Mouse (Mus musculus) heart, adult 2 months (tissue): Measurements from ENCODE around the gene Sulf2. TPM values are rescaled to one million over a fixed set of nuclear protein-coding genes. Genes with fewer than 3 reads are reported as not detected.
A peak's percentile ranks its signal among the peaks of the same experiment; 100 is the strongest.

Source experiments
- DNase-seq, 2 experiments: peaks; one replicate each; pipeline ENCODE4 v3.0.0; 2021
- H3K27ac ChIP-seq: fragments of 200-600 bp; 2 replicates; pipeline ENCODE4 v1.8.1; 2022
- H3K27me3 ChIP-seq: fragments of 200-500 bp; 2 replicates; pipeline ENCODE4 v1.6.1; 2012; ENCODE audit warnings: mild to moderate bottlenecking, low read length, inconsistent platforms, mixed read lengths; ENCODE audit not compliant: control insufficient read depth, insufficient read depth
- H3K36me3 ChIP-seq: fragments of 200-500 bp; 2 replicates; pipeline ENCODE4 v1.6.1; 2012; ENCODE audit warnings: low read length, inconsistent platforms; ENCODE audit not compliant: control insufficient read depth, insufficient read depth
- H3K4me1 ChIP-seq: fragments of 200-500 bp; 2 replicates; pipeline ENCODE4 v1.6.1; 2011; ENCODE audit warnings: low read length; ENCODE audit not compliant: control insufficient read depth, insufficient read depth
- H3K4me3 ChIP-seq: fragments of 200-600 bp; 2 replicates; pipeline ENCODE4 v1.8.1; 2022
- H3K79me2 ChIP-seq: fragments of 200-500 bp; replicated peaks from 2 replicates; pipeline ENCODE4 v1.6.1; 2012; ENCODE audit warnings: mild to moderate bottlenecking, inconsistent platforms, low read length, moderate library complexity, mixed read lengths; ENCODE audit not compliant: control insufficient read depth, insufficient read depth
- H3K9ac ChIP-seq: fragments of 200-500 bp; 2 replicates; pipeline ENCODE4 v1.6.1; 2012; ENCODE audit warnings: low read depth, mild to moderate bottlenecking, control low read depth, inconsistent platforms, low read length, mixed read lengths
- CTCF ChIP-seq: fragments of 200-600 bp; IDR thresholded peaks from 2 replicates; pipeline ENCODE4 v1.8.1; 2022; ENCODE audit warnings: antibody characterized with exemption, mild to moderate bottlenecking, moderate library complexity
- EP300 ChIP-seq: fragments of 200-500 bp; IDR thresholded peaks from 2 replicates; pipeline ENCODE4 v1.6.1; 2011; ENCODE audit warnings: low read depth, low read length, control low read depth; ENCODE audit not compliant: insufficient read depth
- POLR2A ChIP-seq: fragments of 200-500 bp; IDR thresholded peaks from 2 replicates; pipeline ENCODE4 v1.6.1; 2011; ENCODE audit warnings: mild to moderate bottlenecking, low read depth, low read length, control low read depth; ENCODE audit not compliant: insufficient read depth
- WGBS: fragments of 180-500 bp; shearing (Covaris S2); methylation state at CpG from one replicate; pipeline ENCODE4 v1.1.7; 2018; 5-methylcytosine and 5-hydroxymethylcytosine counted together
- intact Hi-C: fragments of 180-260 bp; cut with DNase I; formaldehyde crosslinking; loops from one replicate; pipeline ENCODE4 v1.15.1; 2025
- polyA plus RNA-seq: library from polyadenylated mRNA; depleted of rRNA; stranded (reverse); fragments of >200 nt; gene quantifications from 2 replicates; pipeline ENCODE4 v1.2.3, GENCODE M21; 2012
- total RNA-seq, 2 experiments: library from RNA; stranded (reverse); gene quantifications; 2 replicates each; pipeline ENCODE4 v1.2.3; 2021

Sulf2 gene
- total and polyA plus RNA-seq, 3 experiments: 38.5 to 51.0 (median 43.9) TPM

DNA sequence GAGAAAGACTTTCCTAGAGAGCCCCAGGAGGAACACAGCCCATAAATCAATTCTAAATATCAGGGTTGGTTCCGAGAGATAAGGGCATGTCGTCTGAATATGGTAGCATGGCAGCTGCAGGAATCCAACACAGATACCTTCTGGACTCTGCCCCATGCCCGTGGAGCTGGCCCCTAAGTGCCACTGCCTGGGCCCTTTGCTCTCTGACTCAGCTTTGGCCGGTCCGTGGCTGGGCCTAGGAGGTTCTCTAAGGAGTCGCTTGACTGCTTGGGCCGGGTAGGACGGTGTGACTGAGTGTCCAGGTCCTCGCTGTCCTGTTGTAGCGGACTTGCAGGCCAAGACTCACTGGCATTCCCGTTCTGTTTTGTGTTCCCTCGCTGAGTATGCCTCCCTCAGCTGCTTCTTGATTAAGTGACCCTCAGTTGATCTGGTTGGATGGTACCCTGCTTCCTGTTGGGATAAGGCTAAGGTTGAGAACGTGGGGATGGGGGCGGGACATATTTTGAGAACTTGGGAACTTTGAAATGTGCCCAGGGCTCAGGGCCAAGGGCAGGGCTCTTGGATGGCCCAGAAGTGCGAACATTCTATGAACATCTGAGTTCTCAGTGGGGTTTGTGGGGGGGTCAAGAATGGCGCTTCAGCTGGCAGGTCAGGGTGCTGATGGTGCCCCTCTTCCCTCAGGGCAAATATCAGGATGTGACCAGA lies 30.9 kb upstream of the Sulf2 start:
- WGBS: 82% methylated on average over 16 of the region's 16 CpGs
- no peak overlapping the region for H3K27ac ChIP-seq
- DNase-seq: no peak
- H3K36me3 ChIP-seq: no peaks in the 10 kb centered on the region
- no peaks in the 10 kb centered on the region for H3K4me1 ChIP-seq
- H3K79me2 ChIP-seq: no peaks in the 10 kb centered on the region
- no peaks in the 10 kb centered on the region for H3K27me3 ChIP-seq
- TF ChIP-seq EP300 (no peak), CTCF (no peak), POLR2A (no peak)
- no peak overlapping the region for H3K4me3 ChIP-seq
- intact Hi-C loops: no loop called here
- H3K9ac ChIP-seq: no peak overlapping the region

DNA sequence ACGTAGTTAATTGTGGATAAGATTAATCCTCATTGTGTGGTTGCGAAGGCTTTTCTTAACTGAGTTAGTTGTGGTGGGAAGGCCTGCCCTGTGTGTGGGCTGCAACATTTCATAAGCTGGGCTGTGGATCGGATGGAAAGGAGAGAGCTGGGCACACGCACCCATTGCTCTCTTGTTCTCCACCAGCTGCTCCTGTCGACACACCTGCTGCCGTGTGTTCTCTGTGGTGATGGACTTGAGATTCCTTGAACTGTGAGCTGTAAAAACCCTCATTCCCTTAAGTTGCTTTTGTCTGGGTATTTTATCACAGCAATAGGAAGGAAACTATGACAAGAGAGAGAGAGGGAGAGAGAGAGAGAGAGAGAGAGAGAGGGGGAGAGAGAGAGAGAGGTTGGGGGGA lies 30.3 kb upstream of the Sulf2 start:
- Histone ChIP-seq H3K4me1 (peaks cover 2% of the 10 kb centered on the region), H3K79me2 (no peaks in the 10 kb centered on the region), H3K27me3 (no peaks in the 10 kb centered on the region), H3K36me3 (no peaks in the 10 kb centered on the region), H3K4me3 (no peak overlapping the region), H3K27ac (no peak overlapping the region), H3K9ac (no peak overlapping the region)
- intact Hi-C loops: no loop called here
- WGBS: 90% methylated on average over 6 of the region's 6 CpGs
- TF ChIP-seq POLR2A: no peak
- TF ChIP-seq EP300: no peak
- TF ChIP-seq CTCF: no peak
- DNase-seq: no peak

DNA sequence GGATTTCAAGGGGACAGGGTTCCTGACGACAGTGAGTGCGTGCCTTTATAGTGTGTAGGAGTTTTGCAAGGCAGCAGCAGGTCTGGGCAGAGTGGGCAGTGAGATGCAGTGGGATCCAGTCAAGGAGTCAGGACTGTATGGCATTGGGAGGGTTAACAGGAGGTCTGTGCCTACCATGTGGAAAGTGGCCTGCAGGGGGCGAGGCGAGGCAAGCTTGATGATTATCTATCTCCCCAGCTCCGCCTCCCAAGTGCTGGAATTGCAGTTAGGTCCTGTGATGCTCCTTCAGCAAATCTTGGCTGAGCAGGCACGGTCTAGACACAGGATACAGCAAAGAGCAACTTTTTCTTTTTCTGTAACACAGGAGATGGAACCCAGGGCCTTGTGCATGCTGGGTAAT lies 29.0 kb upstream of the Sulf2 start:
- Histone ChIP-seq H3K9ac (no peak overlapping the region), H3K27ac (no peak overlapping the region), H3K27me3 (no peaks in the 10 kb centered on the region), H3K79me2 (no peaks in the 10 kb centered on the region), H3K4me3 (no peak overlapping the region), H3K36me3 (peaks cover 2% of the 10 kb centered on the region; the same call in 1 of the 2 replicates), H3K4me1 (peaks cover 9% of the 10 kb centered on the region)
- intact Hi-C loops: no loop called here
- 55% methylated on average over 6 of the region's 6 CpGs for WGBS
- DNase-seq: no peak
- TF ChIP-seq EP300 (no peak), CTCF (no peak), POLR2A (no peak)

DNA sequence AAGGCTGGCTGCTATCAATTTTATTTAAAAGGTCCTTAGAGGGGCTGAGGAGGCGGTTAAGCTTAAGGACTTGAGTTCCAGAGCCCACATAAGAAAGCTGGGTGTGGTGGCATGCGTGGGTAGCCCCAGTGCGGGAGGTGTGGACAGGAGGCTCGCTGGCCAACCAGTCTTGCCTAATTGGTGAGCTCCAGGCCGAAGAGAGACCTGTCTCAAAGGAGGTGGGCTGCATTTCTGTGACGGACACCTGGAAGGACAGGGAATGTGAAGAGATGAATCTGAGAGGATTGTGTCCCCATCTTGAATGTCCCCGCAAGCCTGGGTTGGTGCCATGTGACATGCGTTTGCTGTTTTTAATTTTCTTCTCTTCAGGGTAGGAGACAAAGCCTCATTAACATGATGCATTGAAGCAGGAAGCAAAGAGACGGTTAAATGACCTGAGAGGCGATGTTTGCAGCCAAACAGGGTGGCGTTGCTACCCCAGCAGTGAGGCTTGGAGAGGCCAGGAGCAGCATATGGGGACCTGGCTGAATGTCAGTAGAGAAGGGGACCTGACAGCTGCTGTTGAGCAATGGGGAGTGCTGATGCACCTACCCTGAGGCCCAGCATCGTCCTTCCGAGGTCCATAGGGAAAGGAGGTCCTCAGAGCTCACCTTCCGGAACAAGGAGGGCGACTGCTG lies 26.7 kb upstream of the Sulf2 start:
- Histone ChIP-seq H3K9ac (no peak overlapping the region), H3K27ac (no peak overlapping the region), H3K4me3 (no peak overlapping the region), H3K79me2 (no peaks in the 10 kb centered on the region), H3K4me1 (peaks cover 10% of the 10 kb centered on the region), H3K27me3 (no peaks in the 10 kb centered on the region), H3K36me3 (peaks cover 2% of the 10 kb centered on the region; the same call in 1 of the 2 replicates)
- intact Hi-C loops: no loop called here
- no peak for DNase-seq
- TF ChIP-seq EP300 (no peak), POLR2A (no peak), CTCF (no peak)
- 90% methylated on average over 15 of the region's 15 CpGs for WGBS

DNA sequence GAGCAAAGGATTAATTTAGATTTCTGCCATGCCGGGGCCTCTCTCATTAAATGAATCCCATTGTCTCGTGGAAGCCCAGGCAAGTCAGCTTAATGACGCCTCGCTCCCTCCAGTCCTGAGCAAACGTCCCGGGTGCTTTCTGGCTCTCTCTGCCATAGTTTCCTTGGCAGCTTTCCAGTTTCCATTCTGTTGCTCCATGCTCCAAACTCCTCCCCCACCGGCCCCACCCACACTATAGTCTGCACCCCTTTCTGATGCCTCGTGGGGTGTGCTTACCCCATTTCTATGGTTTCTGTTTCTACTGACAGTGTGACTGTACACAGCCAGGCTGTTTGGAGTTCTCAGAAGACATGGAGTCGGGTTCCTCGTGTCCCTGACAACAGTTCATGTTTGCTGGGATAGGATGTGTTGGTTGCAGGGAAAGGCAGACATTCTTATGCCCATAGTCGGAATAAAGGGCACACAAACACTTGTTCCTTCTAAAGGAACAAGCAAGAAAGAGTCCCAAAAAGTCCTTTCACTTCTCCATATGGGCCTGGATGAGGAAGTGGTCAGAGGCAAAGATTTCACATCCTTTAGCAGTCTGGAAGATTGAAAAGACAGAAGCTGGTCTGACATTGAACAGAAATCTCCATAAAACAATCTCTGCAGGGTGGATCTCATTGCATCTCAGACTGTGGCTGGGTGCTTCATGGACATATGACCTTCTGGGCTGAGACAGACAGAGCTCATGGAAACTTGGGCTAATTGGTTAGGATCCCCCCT lies 25.5 kb upstream of the Sulf2 start:
- TF ChIP-seq CTCF (no peak), POLR2A (0 out of 2 replicates have a peak, but pooled peaks have one; percentile 17), EP300 (peak; percentile 7; the same call in 1 of the 2 replicates)
- H3K27me3 ChIP-seq: no peaks in the 10 kb centered on the region
- no peak overlapping the region for H3K9ac ChIP-seq
- H3K36me3 ChIP-seq: peaks cover 2% of the 10 kb centered on the region; the same call in 1 of the 2 replicates
- WGBS: 14% methylated on average over 11 of the region's 11 CpGs
- H3K79me2 ChIP-seq: no peaks in the 10 kb centered on the region
- peak; percentile 76 to 83 for DNase-seq
- H3K4me3 ChIP-seq: no peak overlapping the region
- peaks cover 10% of the 10 kb centered on the region for H3K4me1 ChIP-seq
- peak overlapping the region; percentile 59 for H3K27ac ChIP-seq
- intact Hi-C loops: no loop called here
